Comparison of ENCODE assay signal across 11 mouse cellular contexts in genomic region chr5:149272535-149272934, GRCm38 (mm10). TPM values are rescaled to one million over a fixed set of nuclear protein-coding genes. Genes with fewer than 3 reads are reported as not detected.
DNase-seq lines count a peak whose midpoint lies in the region; ATAC-seq lines count a peak whose summit lies in the region.
"Had no signal": no experiment of that assay in that cellular context is flagged by ENCODE, and none has a peak within 500 bp of the region (broad histone marks: within the 10 kb centered on the region; RNA-seq: fewer than 3 reads in every experiment).

No protein-coding gene starts in this region.

- H3K9ac ChIP-seq in liver, embryonic 15.5 days: no peak overlapping the region
- H3K9ac ChIP-seq: heart, embryonic 15.5 days had no signal

- H3K4me1 ChIP-seq in liver, embryonic 15.5 days (replicated peaks): peaks cover 20% of the 10 kb centered on the region; the same call in 1 of the 2 replicates
- H3K4me1 ChIP-seq: heart, embryonic 15.5 days had no signal

- ATAC-seq in liver, embryonic 15.5 days (ENCODE audit: insufficient read depth): peak; percentile 20; the same call in 1 of the 2 replicates
- peak; percentile 74 for ATAC-seq in monocyte, adult 5-6 weeks (replicated peaks; ENCODE audit: insufficient number of reproducible peaks, low FRiP score, low TSS enrichment, poor library complexity, severe bottlenecking)
- ATAC-seq: forebrain, embryonic 14.5 days had no signal

- no peak overlapping the region for H3K4me3 ChIP-seq in liver, embryonic 15.5 days (replicated peaks)
- H3K4me3 ChIP-seq: heart, embryonic 15.5 days had no signal

- no peaks in the 10 kb centered on the region for H3K36me3 ChIP-seq in liver, embryonic 15.5 days (replicated peaks)
- H3K36me3 ChIP-seq: heart, embryonic 15.5 days had no signal

- no peak overlapping the region for H3K4me2 ChIP-seq in liver, embryonic 15.5 days
- H3K4me2 ChIP-seq: heart, embryonic 15.5 days had no signal

- peak; percentile 42 for DNase-seq in heart, adult 8-10 months (ENCODE audit: low spot score)
- no peak for DNase-seq in heart, postnatal 25 days (ENCODE audit: low spot score)
- DNase-seq in T-cell, adult 2 months (ENCODE audit: low spot score): peak; percentile 11
- DNase-seq in frontal cortex, postnatal 25 days (ENCODE audit: low spot score in 2 of 2): no peak
- DNase-seq in urinary bladder, adult 18-20 months (ENCODE audit: low spot score in 2 of 2): no peak
- no peak for DNase-seq in layer of hippocampus, adult 8-10 months (ENCODE audit: low spot score in 2 of 2)
- DNase-seq: kidney, adult 11 months had no signal

- no peaks in the 10 kb centered on the region for H3K9me3 ChIP-seq in liver, embryonic 15.5 days (replicated peaks)
- H3K9me3 ChIP-seq: heart, embryonic 15.5 days had no signal

- no peaks in the 10 kb centered on the region for H3K27me3 ChIP-seq in liver, embryonic 15.5 days
- H3K27me3 ChIP-seq: heart, embryonic 15.5 days had no signal

- 24% methylated on average over 4 of the region's 4 CpGs for WGBS in liver, embryonic 15.5 days (ENCODE audit: insufficient replicate concordance)

- intact Hi-C loops in heart, postnatal 25 days (cut with DNase I): no loop called here

- H3K27ac ChIP-seq in liver, embryonic 15.5 days (replicated peaks): no peak overlapping the region; the same call in 1 of the 2 replicates
- H3K27ac ChIP-seq: heart, embryonic 15.5 days had no signal

RNA-seq across cellular contexts. Expression of gene Alox5ap, which starts 8.0 kb away (rescaled TPM):
- total RNA-seq in heart, adult 8-10 months (2022): 10 to 100 TPM in 3 of 4 experiments, 1 to 10 TPM in 1; 7.2 to 27.9 (median 12.8) TPM
- 10 to 100 TPM; 16.5 to 17.0 TPM for total RNA-seq in heart, postnatal 25 days (2021)
- polyA plus RNA-seq in liver, embryonic 15.5 days (2015; fragmentation: Nextera tagmentation; extraction: Ambion mirVana): 47.2 and 48.4 TPM in 2 replicates
- 440 to 1,079 TPM (median 1,051 TPM) in 3 replicates for total RNA-seq in monocyte, adult 5-6 weeks (2017)
- total RNA-seq in layer of hippocampus, adult 8-10 months (2022): 10 to 100 TPM; 10.3 to 19.4 (median 11.9) TPM

Comparison
In these comparisons a context has a peak if more than half of its experiments do, and no peak if none do; other contexts are left out.
1. DNase-seq: peak in heart, adult 8-10 months (single experiment) and T-cell, adult 2 months (single experiment); none in heart, postnatal 25 days (single experiment), frontal cortex, postnatal 25 days (0 of 2), urinary bladder, adult 18-20 months (0 of 2) and layer of hippocampus, adult 8-10 months (0 of 2).
2. RNA of gene Alox5ap, which starts 8.0 kb away (total RNA-seq): 440 to 1,079 TPM in monocyte, adult 5-6 weeks; 16.5 to 17.0 TPM in heart, postnatal 25 days, 7.2 to 27.9 TPM in heart, adult 8-10 months and 10.3 to 19.4 TPM in layer of hippocampus, adult 8-10 months; every median in the first group is over 10 times any median in the second.